Mouse (Mus musculus): ENCODE measurements around the gene Sept4.

Gene Sept4

GRCm38 (mm10) chr11:87568255-87568953 is at the start of gene Sept4:
Sept4 (plus strand) TSS chr11:87568903.
- in situ Hi-C loops (cut with MseI, MboI), result no loop called here

GRCm38 (mm10) chr11:87519260-87519659 is 49.4 kb upstream of the Sept4 start:
- in situ Hi-C loops (cut with MseI, MboI), result no loop called here

GRCm38 (mm10) chr11:87523466-87523865 is 45.2 kb upstream of the Sept4 start:
- in situ Hi-C loops (cut with MseI, MboI), result no loop called here

GRCm38 (mm10) chr11:87523967-87524366 is 44.7 kb upstream of the Sept4 start:
- in situ Hi-C loops (cut with MseI, MboI), result no loop called here

- in situ Hi-C loops (cut with MseI, MboI), result no loop called here
These were observed 43.9 kb upstream of the Sept4 start for GRCm38 (mm10) chr11:87524780-87525179.

- in situ Hi-C loops (cut with MseI, MboI), result no loop called here
These were observed 41.3 kb upstream of the Sept4 start for GRCm38 (mm10) chr11:87527364-87527763.

GRCm38 (mm10) chr11:87527990-87528389 is 40.7 kb upstream of the Sept4 start:
- in situ Hi-C loops (cut with MseI, MboI), result no loop called here

GRCm38 (mm10) chr11:87531695-87532094 is 37.0 kb upstream of the Sept4 start:
- in situ Hi-C loops (cut with MseI, MboI), result no loop called here

GRCm38 (mm10) chr11:87542285-87542684 is 26.4 kb upstream of the Sept4 start:
- in situ Hi-C loops (cut with MseI, MboI), result no loop called here

GRCm38 (mm10) chr11:87542906-87543305 is 25.8 kb upstream of the Sept4 start:
- in situ Hi-C loops (cut with MseI, MboI), result no loop called here

GRCm38 (mm10) chr11:87553342-87553741 is 15.4 kb upstream of the Sept4 start:
- in situ Hi-C loops (cut with MseI, MboI), result no loop called here

- in situ Hi-C loops (cut with MseI, MboI), result no loop called here
These were observed 14.3 kb upstream of the Sept4 start for GRCm38 (mm10) chr11:87554386-87554785.

- in situ Hi-C loops (cut with MseI, MboI), result no loop called here
These were observed 13.5 kb upstream of the Sept4 start for GRCm38 (mm10) chr11:87555106-87555703.

- in situ Hi-C loops (cut with MseI, MboI), result no loop called here
These were observed 7.5 kb upstream of the Sept4 start for GRCm38 (mm10) chr11:87561208-87561607.

GRCm38 (mm10) chr11:87566501-87566900 is 2.2 kb upstream of the Sept4 start, which contains the start of gene Gm11492:
Gm11492 (plus strand) TSS chr11:87566653.
- in situ Hi-C loops (cut with MseI, MboI), result no loop called here

- in situ Hi-C loops (cut with MseI, MboI), result no loop called here
These were observed 2.0 kb downstream of the Sept4 start for GRCm38 (mm10) chr11:87570743-87571142.

GRCm38 (mm10) chr11:87571361-87571950 is 2.8 kb downstream of the Sept4 start:
- in situ Hi-C loops (cut with MseI, MboI), result no loop called here

- in situ Hi-C loops (cut with MseI, MboI), result no loop called here
These were observed 5.0 kb downstream of the Sept4 start for GRCm38 (mm10) chr11:87573751-87574150.

GRCm38 (mm10) chr11:87574520-87575180 is 5.9 kb downstream of the Sept4 start:
- in situ Hi-C loops (cut with MseI, MboI), result no loop called here

GRCm38 (mm10) chr11:87577601-87578248 is 9.0 kb downstream of the Sept4 start:
- in situ Hi-C loops (cut with MseI, MboI), result no loop called here

GRCm38 (mm10) chr11:87578249-87578962 is 9.7 kb downstream of the Sept4 start:
- in situ Hi-C loops (cut with MseI, MboI), result no loop called here

Measured in mouse trophoblast stem cell (cell line).